Mouse (Mus musculus): Measurements from ENCODE around the gene 4933416C03Rik. TPM values are rescaled to one million over a fixed set of nuclear protein-coding genes. Genes with fewer than 3 reads are reported as not detected.

4933416C03Rik gene
- polyA plus RNA-seq, 1 experiment from 2014 or later: 0.19 TPM

Other genes with a start within 250 kb of the 4933416C03Rik start
- gene Ptprr, start 95.7 kb downstream of the 4933416C03Rik start, polyA plus RNA-seq (2015; fragmentation: Nextera tagmentation; extraction: Ambion mirVana): 24.7 and 25.6 TPM in 2 replicates
- gene Ptprb, start 161.6 kb upstream of the 4933416C03Rik start, polyA plus RNA-seq (2015; fragmentation: Nextera tagmentation; extraction: Ambion mirVana): 3.4 and 4.0 TPM in 2 replicates